In the genomic region with DNA sequence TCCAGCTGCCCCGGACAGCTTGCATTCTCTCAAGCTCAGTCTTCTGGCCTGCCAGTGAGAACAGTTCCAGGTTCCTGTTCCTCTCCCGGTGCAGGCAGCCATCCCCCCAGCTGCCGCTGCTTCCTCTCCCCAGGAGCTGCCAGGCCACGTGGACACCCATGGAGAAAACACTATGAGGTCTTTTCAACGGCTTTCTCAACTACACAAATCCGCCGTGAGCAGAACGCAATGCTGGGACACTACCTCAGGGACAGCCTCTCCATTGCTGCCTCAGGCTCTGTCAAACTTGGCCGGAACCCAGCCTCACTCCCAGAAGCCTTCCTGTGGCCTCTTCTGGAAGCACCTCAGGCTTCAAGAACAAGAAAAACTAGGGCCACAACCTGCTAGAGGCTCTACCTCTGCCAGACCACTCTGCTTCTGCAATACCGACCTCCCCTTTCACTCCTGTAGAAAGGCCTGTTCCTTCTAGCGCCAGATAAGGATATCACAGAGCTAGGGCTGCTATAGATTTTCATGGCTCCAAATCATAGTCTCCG, we compare ENCODE assay signal across 12 mouse cellular contexts. TPM values are rescaled to one million over a fixed set of nuclear protein-coding genes. Genes with fewer than 3 reads are reported as not detected.
A peak's percentile ranks its signal among the peaks of the same experiment; 100 is the strongest.
DNase-seq lines count a peak whose midpoint lies in the region; ATAC-seq lines count a peak whose summit lies in the region.
"Had no signal": no experiment of that assay in that cellular context is flagged by ENCODE, and none has a peak within 500 bp of the region (broad histone marks: within the 10 kb centered on the region; RNA-seq: fewer than 3 reads in every experiment).

No protein-coding gene starts in this region.

- no peak for ATAC-seq in hindbrain, embryonic 13.5 days (ENCODE audit: low FRiP score)
- ATAC-seq in megakaryocyte, adult 5-6 weeks (ENCODE audit: poor library complexity, severe bottlenecking), result peak; percentile 53
- ATAC-seq: hindbrain, postnatal 0 days; midbrain, embryonic 16.5 days had no signal

- no peak overlapping the region for H3K9ac ChIP-seq in hindbrain, embryonic 13.5 days
- H3K9ac ChIP-seq: embryonic facial prominence, embryonic 15.5 days had no signal

- WGBS in hindbrain, embryonic 10.5 days, result 52% methylated on average over 12 of the region's 12 CpGs
- 52% methylated on average over 12 of the region's 12 CpGs for WGBS in hindbrain, embryonic 13.5 days

- peaks cover 12% of the 10 kb centered on the region for H3K4me1 ChIP-seq in hindbrain, embryonic 10.5 days (replicated peaks)
- peaks cover 44% of the 10 kb centered on the region for H3K4me1 ChIP-seq in hindbrain, embryonic 13.5 days (replicated peaks)
- peaks cover 11% of the 10 kb centered on the region for H3K4me1 ChIP-seq in brown adipose tissue, adult 24 weeks (ENCODE audit: control insufficient read depth, insufficient read depth, insufficient read length, low read length)

- DNase-seq in hindbrain, embryonic 10.5 days (ENCODE audit: low spot score), result no peak
- peak; percentile 26 for DNase-seq in heart, postnatal 4 days
- no peak for DNase-seq in MN1 (ENCODE audit: low spot score)
- no peak for DNase-seq in right cerebral cortex, adult 2 months (ENCODE audit: low spot score in 2 of 2)
- DNase-seq in thymus, postnatal 14 days, result no peak
- DNase-seq: cerebellum, adult 2 months had no signal

- H3K27ac ChIP-seq in hindbrain, embryonic 10.5 days, result 0 out of 2 replicates have a peak overlapping the region, but pooled peaks have one; percentile 1
- no peak overlapping the region for H3K27ac ChIP-seq in hindbrain, embryonic 13.5 days
- peak overlapping the region; percentile 32 for H3K27ac ChIP-seq in brown adipose tissue, adult 24 weeks (replicated peaks; ENCODE audit: low read depth, low read length)
- H3K27ac ChIP-seq: embryonic facial prominence, embryonic 15.5 days; hindbrain, postnatal 0 days had no signal

- no peak overlapping the region for H3K4me3 ChIP-seq in hindbrain, embryonic 10.5 days
- no peak overlapping the region for H3K4me3 ChIP-seq in hindbrain, embryonic 13.5 days
- no peak overlapping the region for H3K4me3 ChIP-seq in brown adipose tissue, adult 24 weeks (ENCODE audit: insufficient read depth, low read depth, low read length)
- H3K4me3 ChIP-seq: embryonic facial prominence, embryonic 15.5 days had no signal

- H3K36me3 ChIP-seq in hindbrain, embryonic 10.5 days, result no peaks in the 10 kb centered on the region
- H3K36me3 ChIP-seq in hindbrain, embryonic 13.5 days, result no peaks in the 10 kb centered on the region
- H3K36me3 ChIP-seq: embryonic facial prominence, embryonic 15.5 days had no signal

- H3K9me3 ChIP-seq in hindbrain, embryonic 10.5 days, result no peaks in the 10 kb centered on the region
- no peaks in the 10 kb centered on the region for H3K9me3 ChIP-seq in hindbrain, embryonic 13.5 days
- H3K9me3 ChIP-seq: embryonic facial prominence, embryonic 15.5 days had no signal

- no peak overlapping the region for H3K4me2 ChIP-seq in hindbrain, embryonic 13.5 days
- H3K4me2 ChIP-seq: embryonic facial prominence, embryonic 15.5 days had no signal

- H3K27me3 ChIP-seq in hindbrain, embryonic 10.5 days (ENCODE audit: insufficient read depth, poor library complexity, severe bottlenecking), result no peaks in the 10 kb centered on the region
- 0 out of 2 replicates have a peak, but pooled peaks cover 12% of the 10 kb centered on the region for H3K27me3 ChIP-seq in hindbrain, embryonic 13.5 days

RNA-seq across cellular contexts. Expression of gene Acsf3, which starts 12.5 kb away (rescaled TPM):
- 16.5 and 18.0 TPM in 2 replicates for polyA plus RNA-seq in hindbrain, embryonic 10.5 days (2016; fragmentation: Nextera tagmentation; extraction: Ambion mirVana)
- 16.2 and 17.4 TPM in 2 replicates for polyA plus RNA-seq in hindbrain, embryonic 13.5 days (2015; fragmentation: Nextera tagmentation; extraction: Ambion mirVana)
- 102 and 104 TPM in 2 replicates for polyA plus RNA-seq in brown adipose tissue, adult 24 weeks (2012; ENCODE audit: insufficient read depth, insufficient read length, missing spikeins)
- 10 to 100 TPM; 23.8 to 24.9 TPM for total RNA-seq in heart, postnatal 4 days (2021)
- 4.3 and 5.0 TPM in 2 replicates for total RNA-seq in megakaryocyte, adult 5-6 weeks (2015)
- 3.9 and 5.9 TPM in 2 replicates for total RNA-seq in megakaryocyte, adult 5-6 weeks (2017)
